Mouse (Mus musculus) heart, embryonic 13.5 days (tissue): Measurements from ENCODE around the gene Iqsec1. TPM values are rescaled to one million over a fixed set of nuclear protein-coding genes. Genes with fewer than 3 reads are reported as not detected.

Source experiments
- ATAC-seq: fragments of 200-750 bp; cut with Nextera tagmentation; 2 replicates; pipeline ENCODE4 v1.8.0; 2017; ENCODE audit warnings: moderate TSS enrichment; ENCODE audit not compliant: insufficient number of reproducible peaks, low FRiP score, low TSS enrichment; ENCODE audit errors: extremely low read depth
- H3K27ac ChIP-seq: fragments of 300-500 bp; sonication (generic); replicated peaks from 2 replicates; pipeline ENCODE4 v1.5.1; 2015; ENCODE audit warnings: moderate library complexity, mild to moderate bottlenecking, inconsistent platforms
- H3K27me3 ChIP-seq: fragments of 300-500 bp; sonication (generic); replicated peaks from 2 replicates; pipeline ENCODE4 v1.6.1; 2015; ENCODE audit warnings: mild to moderate bottlenecking, inconsistent platforms
- H3K36me3 ChIP-seq: fragments of 300-500 bp; sonication (generic); 2 replicates; pipeline ENCODE4 v1.6.1; 2015; ENCODE audit warnings: mild to moderate bottlenecking, inconsistent platforms
- H3K4me1 ChIP-seq: fragments of 300-500 bp; sonication (generic); 2 replicates; pipeline ENCODE4 v1.6.1; 2015; ENCODE audit warnings: inconsistent platforms
- H3K4me2 ChIP-seq: fragments of 300-500 bp; sonication (generic); 2 replicates; pipeline ENCODE4 v1.6.1; 2015; ENCODE audit warnings: inconsistent platforms, mild to moderate bottlenecking, moderate library complexity
- H3K4me3 ChIP-seq: fragments of 300-500 bp; sonication (generic); 2 replicates; pipeline ENCODE4 v1.5.1; 2015; ENCODE audit warnings: moderate library complexity, mild to moderate bottlenecking, inconsistent platforms
- H3K9ac ChIP-seq: fragments of 300-500 bp; sonication (generic); 2 replicates; pipeline ENCODE4 v1.6.1; 2015; ENCODE audit warnings: inconsistent platforms, mild to moderate bottlenecking, moderate library complexity
- H3K9me3 ChIP-seq: fragments of 300-500 bp; sonication (generic); 2 replicates; pipeline ENCODE4 v1.6.1; 2016; ENCODE audit warnings: inconsistent platforms
- WGBS: fragments of 180-500 bp; shearing (Covaris S2); methylation state at CpG from one replicate; pipeline ENCODE4 v1.1.7; 2015; ENCODE audit warnings: mixed read lengths; 5-methylcytosine and 5-hydroxymethylcytosine counted together
- polyA plus RNA-seq: library from polyadenylated mRNA; unstranded; fragments of >200 nt; fragmentation: Nextera tagmentation; extraction: Ambion mirVana; gene quantifications from 2 replicates; pipeline ENCODE4 v1.2.1, GENCODE M21; 2015

Gene Iqsec1
- polyA plus RNA-seq, 1 experiment from 2014 or later = 13.5 TPM

GRCm38 (mm10) chr6:90885626-90886025, 102.9 kb downstream of the Iqsec1 start:
- no peak overlapping the region for H3K27ac ChIP-seq
- no peaks in the 10 kb centered on the region for H3K36me3 ChIP-seq
- H3K4me3 ChIP-seq = no peak overlapping the region
- H3K4me2 ChIP-seq = no peak overlapping the region
- no peak for ATAC-seq
- H3K9ac ChIP-seq = no peak overlapping the region
- peaks cover 54% of the 10 kb centered on the region for H3K4me1 ChIP-seq
- no peaks in the 10 kb centered on the region for H3K27me3 ChIP-seq
- WGBS = 80% methylated on average over 1 of the region's 1 CpGs
- no peaks in the 10 kb centered on the region for H3K9me3 ChIP-seq

DNA sequence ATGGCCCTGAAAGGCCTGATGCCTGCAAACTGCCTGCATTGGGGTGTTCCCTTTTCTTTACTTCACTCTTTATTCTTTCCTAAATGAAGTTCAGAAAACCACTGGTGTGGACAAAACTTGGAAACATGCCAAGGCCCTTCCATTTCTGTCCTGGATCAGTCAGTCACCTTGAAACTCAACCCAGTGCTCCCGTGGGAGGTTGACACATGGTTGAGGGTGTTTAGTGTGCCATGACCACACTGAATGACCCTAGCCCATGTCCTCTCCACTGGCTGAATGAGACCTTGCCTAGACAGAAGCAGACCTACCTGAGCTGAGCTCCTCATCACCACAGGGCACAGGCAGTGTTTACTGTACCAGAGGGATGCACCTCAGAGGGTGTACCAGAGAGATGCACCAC, 103.9 kb downstream of the Iqsec1 start:
- peaks cover 64% of the 10 kb centered on the region for H3K4me1 ChIP-seq
- H3K4me2 ChIP-seq = no peak overlapping the region
- peak overlapping the region; percentile 20; the same call in 1 of the 2 replicates for H3K27ac ChIP-seq
- no peak overlapping the region for H3K4me3 ChIP-seq
- H3K36me3 ChIP-seq = no peaks in the 10 kb centered on the region
- H3K9me3 ChIP-seq = no peaks in the 10 kb centered on the region
- ATAC-seq = no peak
- WGBS = 35% methylated on average over 1 of the region's 1 CpGs
- H3K27me3 ChIP-seq = no peaks in the 10 kb centered on the region
- no peak overlapping the region for H3K9ac ChIP-seq

- Histone ChIP-seq H3K4me2 (no peak overlapping the region), H3K4me3 (no peak overlapping the region), H3K4me1 (peaks cover 54% of the 10 kb centered on the region), H3K36me3 (no peaks in the 10 kb centered on the region), H3K27ac (peak overlapping the region; percentile 64), H3K27me3 (no peaks in the 10 kb centered on the region), H3K9me3 (no peaks in the 10 kb centered on the region), H3K9ac (no peak overlapping the region)
- WGBS = 39% methylated on average over 2 of the region's 2 CpGs
- no peak; the same call in 1 of the 2 replicates for ATAC-seq
Observed at GRCm38 (mm10) chr6:90880975-90881374, 107.5 kb downstream of the Iqsec1 start.

DNA sequence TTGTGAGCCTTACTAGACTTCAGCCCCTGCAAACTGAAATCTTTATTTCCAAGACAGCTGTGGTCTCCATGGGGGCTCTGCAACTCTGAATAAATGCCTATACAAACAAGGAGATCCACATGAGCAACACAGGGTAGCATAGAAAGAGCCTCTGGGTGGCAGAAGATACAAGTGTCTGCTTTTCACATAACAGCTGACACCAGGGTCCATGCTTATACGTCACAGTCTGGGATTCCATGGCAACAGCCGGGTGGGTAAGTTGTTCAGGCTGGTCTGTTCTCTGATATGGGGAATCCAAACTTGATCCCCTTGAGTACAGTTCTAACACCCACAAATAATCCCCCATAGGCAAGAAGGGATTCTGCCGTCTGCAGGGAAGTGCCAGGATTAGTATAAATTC, 108.1 kb downstream of the Iqsec1 start:
- no peak overlapping the region for H3K4me3 ChIP-seq
- no peak overlapping the region for H3K9ac ChIP-seq
- H3K27me3 ChIP-seq = no peaks in the 10 kb centered on the region
- 47% methylated on average over 3 of the region's 3 CpGs for WGBS
- no peaks in the 10 kb centered on the region for H3K9me3 ChIP-seq
- no peaks in the 10 kb centered on the region for H3K36me3 ChIP-seq
- peaks cover 48% of the 10 kb centered on the region for H3K4me1 ChIP-seq
- H3K27ac ChIP-seq = peak overlapping the region; percentile 64; the same call in 1 of the 2 replicates
- no peak for ATAC-seq
- H3K4me2 ChIP-seq = no peak overlapping the region

DNA sequence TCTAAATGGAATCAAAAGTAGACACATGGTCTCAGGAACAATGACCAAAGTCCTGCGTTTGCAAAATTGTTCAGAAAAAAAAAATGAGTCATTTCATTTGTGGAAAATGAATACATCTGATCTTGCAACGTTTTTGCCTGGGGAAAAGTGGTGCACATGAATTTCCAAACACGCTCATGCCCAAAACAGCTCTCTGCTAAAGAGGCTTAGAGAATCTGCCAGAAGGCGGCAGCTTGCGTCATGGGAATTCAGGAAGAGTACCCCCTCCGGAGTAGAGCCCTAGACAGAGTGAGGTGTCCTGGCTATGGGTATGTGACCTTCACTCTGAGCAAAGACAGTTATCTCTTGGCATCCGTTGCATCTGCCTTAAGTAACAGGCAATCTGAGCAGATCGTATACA, 116.9 kb downstream of the Iqsec1 start:
- Histone ChIP-seq H3K27me3 (no peaks in the 10 kb centered on the region), H3K9me3 (no peaks in the 10 kb centered on the region), H3K4me2 (no peak overlapping the region), H3K27ac (no peak overlapping the region; the same call in 1 of the 2 replicates), H3K4me3 (no peak overlapping the region), H3K4me1 (peaks cover 26% of the 10 kb centered on the region), H3K9ac (no peak overlapping the region), H3K36me3 (no peaks in the 10 kb centered on the region)
- WGBS = 55% methylated on average over 8 of the region's 8 CpGs
- no peak for ATAC-seq

- Histone ChIP-seq H3K4me2 (no peak overlapping the region), H3K36me3 (no peaks in the 10 kb centered on the region), H3K9ac (no peak overlapping the region), H3K27ac (no peak overlapping the region), H3K27me3 (no peaks in the 10 kb centered on the region), H3K9me3 (no peaks in the 10 kb centered on the region), H3K4me1 (peaks cover 36% of the 10 kb centered on the region), H3K4me3 (no peak overlapping the region)
- ATAC-seq = no peak
- 84% methylated on average over 3 of the region's 3 CpGs for WGBS
Observed at GRCm38 (mm10) chr6:90868033-90868432, 120.5 kb downstream of the Iqsec1 start.

DNA sequence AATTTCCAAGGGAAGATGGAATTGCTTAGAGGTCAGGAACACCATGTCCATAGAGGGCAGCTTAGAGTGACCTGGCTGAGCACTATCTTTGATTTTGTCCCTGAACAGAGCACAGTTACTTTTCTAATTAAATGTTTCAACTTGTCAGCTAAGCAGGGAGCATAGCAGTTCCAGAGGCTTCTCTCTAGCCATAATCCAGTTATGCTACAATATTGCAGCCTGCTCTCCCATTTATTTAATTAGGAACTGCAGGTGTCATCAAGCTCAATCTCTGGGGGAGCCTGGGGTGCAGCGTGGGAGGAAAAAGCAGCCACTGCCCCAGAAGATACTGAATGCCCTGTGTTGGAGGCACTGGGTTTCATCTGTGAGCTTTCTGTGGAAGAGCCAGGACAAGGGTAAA, 127.1 kb downstream of the Iqsec1 start:
- H3K27me3 ChIP-seq = no peaks in the 10 kb centered on the region
- peak overlapping the region; percentile 70 for H3K27ac ChIP-seq
- 75% methylated on average over 1 of the region's 1 CpGs for WGBS
- H3K9ac ChIP-seq = no peak overlapping the region
- no peak for ATAC-seq
- no peak overlapping the region for H3K4me3 ChIP-seq
- H3K9me3 ChIP-seq = 0 out of 2 replicates have a peak, but pooled peaks cover 7% of the 10 kb centered on the region
- no peak overlapping the region for H3K4me2 ChIP-seq
- 0 out of 2 replicates have a peak, but pooled peaks cover 4% of the 10 kb centered on the region for H3K36me3 ChIP-seq
- peaks cover 38% of the 10 kb centered on the region for H3K4me1 ChIP-seq

DNA sequence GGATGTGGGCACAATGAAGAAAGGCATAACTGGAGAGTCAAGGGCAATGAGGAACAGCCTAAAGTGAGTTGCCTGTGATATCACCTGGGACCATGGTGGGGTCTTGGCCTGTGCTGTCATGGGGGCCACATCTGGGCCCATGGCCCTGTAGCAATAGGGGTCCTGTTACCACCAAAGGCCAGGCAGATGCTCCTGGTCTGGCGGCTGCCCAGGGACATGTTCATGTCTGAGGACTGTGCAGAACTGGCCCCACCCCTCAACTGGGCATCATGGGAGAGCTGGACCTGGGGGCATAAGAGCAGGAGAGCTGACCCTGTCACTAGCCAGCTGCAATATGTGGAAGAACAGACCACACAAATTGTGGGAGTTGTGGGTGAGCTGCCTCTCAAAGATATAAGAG, 130.6 kb downstream of the Iqsec1 start:
- peaks cover 24% of the 10 kb centered on the region for H3K4me1 ChIP-seq
- WGBS = 83% methylated on average over 1 of the region's 1 CpGs
- no peak overlapping the region for H3K27ac ChIP-seq
- H3K4me2 ChIP-seq = no peak overlapping the region
- no peaks in the 10 kb centered on the region for H3K27me3 ChIP-seq
- no peak overlapping the region for H3K4me3 ChIP-seq
- no peak overlapping the region for H3K9ac ChIP-seq
- 0 out of 2 replicates have a peak, but pooled peaks cover 7% of the 10 kb centered on the region for H3K9me3 ChIP-seq
- ATAC-seq = no peak
- 0 out of 2 replicates have a peak, but pooled peaks cover 4% of the 10 kb centered on the region for H3K36me3 ChIP-seq

DNA sequence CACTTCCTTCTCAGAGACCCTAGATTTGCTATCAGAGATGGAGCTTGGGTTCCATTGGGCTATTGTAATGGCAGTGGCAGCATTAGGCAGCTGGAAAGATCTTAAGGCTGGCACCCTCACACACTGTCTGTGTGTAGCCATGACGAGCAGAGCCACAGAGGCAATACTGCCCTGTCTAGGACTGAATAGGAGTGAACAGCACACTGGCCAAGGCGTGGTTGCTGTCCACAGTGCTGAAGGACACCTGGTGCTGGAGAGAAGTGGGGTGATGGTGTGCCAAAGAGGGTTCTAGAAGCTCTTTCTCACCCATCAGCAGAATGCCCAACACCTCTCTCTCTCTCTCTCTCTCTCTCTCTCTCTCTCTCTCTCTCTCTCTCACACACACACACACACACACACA, 136.1 kb downstream of the Iqsec1 start:
- ATAC-seq = no peak
- H3K27ac ChIP-seq = no peak overlapping the region
- H3K4me1 ChIP-seq = peaks cover 7% of the 10 kb centered on the region
- H3K27me3 ChIP-seq = no peaks in the 10 kb centered on the region
- H3K9me3 ChIP-seq = no peaks in the 10 kb centered on the region
- H3K36me3 ChIP-seq = no peaks in the 10 kb centered on the region
- no peak overlapping the region for H3K9ac ChIP-seq
- no peak overlapping the region for H3K4me2 ChIP-seq
- H3K4me3 ChIP-seq = no peak overlapping the region
- 33% methylated on average over 2 of the region's 2 CpGs for WGBS

GRCm38 (mm10) chr6:90848068-90848467, 140.4 kb downstream of the Iqsec1 start:
- no peak overlapping the region for H3K4me3 ChIP-seq
- H3K4me2 ChIP-seq = no peak overlapping the region
- H3K9me3 ChIP-seq = 0 out of 2 replicates have a peak, but pooled peaks cover 2% of the 10 kb centered on the region
- H3K4me1 ChIP-seq = peaks cover 9% of the 10 kb centered on the region
- 0 out of 2 replicates have a peak, but pooled peaks cover 2% of the 10 kb centered on the region for H3K36me3 ChIP-seq
- 70% methylated on average over 1 of the region's 1 CpGs for WGBS
- no peak overlapping the region for H3K27ac ChIP-seq
- no peaks in the 10 kb centered on the region for H3K27me3 ChIP-seq
- no peak for ATAC-seq
- no peak overlapping the region for H3K9ac ChIP-seq

- 45% methylated on average over 2 of the region's 2 CpGs for WGBS
- Histone ChIP-seq H3K27me3 (no peaks in the 10 kb centered on the region), H3K9me3 (0 out of 2 replicates have a peak, but pooled peaks cover 4% of the 10 kb centered on the region), H3K4me3 (no peak overlapping the region), H3K4me1 (peaks cover 9% of the 10 kb centered on the region), H3K9ac (no peak overlapping the region), H3K27ac (peak overlapping the region; percentile 12; the same call in 1 of the 2 replicates), H3K36me3 (0 out of 2 replicates have a peak, but pooled peaks cover 2% of the 10 kb centered on the region), H3K4me2 (no peak overlapping the region)
- no peak for ATAC-seq
Observed at GRCm38 (mm10) chr6:90847523-90847922, 141.0 kb downstream of the Iqsec1 start.

- Histone ChIP-seq H3K9ac (no peak overlapping the region), H3K4me3 (no peak overlapping the region), H3K9me3 (0 out of 2 replicates have a peak, but pooled peaks cover 4% of the 10 kb centered on the region), H3K36me3 (0 out of 2 replicates have a peak, but pooled peaks cover 2% of the 10 kb centered on the region), H3K4me2 (no peak overlapping the region), H3K27ac (no peak overlapping the region), H3K27me3 (no peaks in the 10 kb centered on the region), H3K4me1 (peaks cover 33% of the 10 kb centered on the region)
- ATAC-seq = no peak
- WGBS = 81% methylated on average over 2 of the region's 2 CpGs
Observed at GRCm38 (mm10) chr6:90839972-90840371, 148.5 kb downstream of the Iqsec1 start.
